ENCODE assay signal across 10 mouse cellular contexts in genomic region chr14:16196518-16196917, GRCm38 (mm10). TPM values are rescaled to one million over a fixed set of nuclear protein-coding genes. Genes with fewer than 3 reads are reported as not detected.
DNase-seq lines count a peak whose midpoint lies in the region; ATAC-seq and TF ChIP-seq lines count a peak whose summit lies in the region.
"Had no signal": no experiment of that assay in that cellular context is flagged by ENCODE, and none has a peak within 500 bp of the region (broad histone marks: within the 10 kb centered on the region; RNA-seq: fewer than 3 reads in every experiment).

No protein-coding gene starts in this region.

- H3K9ac ChIP-seq in limb, embryonic 14.5 days (ENCODE audit: low read depth, low read length, severe bottlenecking): no peak overlapping the region
- no peak overlapping the region for H3K9ac ChIP-seq in MEL (ENCODE audit: control insufficient read depth, low read depth, low read length, poor library complexity, severe bottlenecking)
- H3K9ac ChIP-seq: embryonic facial prominence, embryonic 15.5 days had no signal

- DNase-seq in embryo, embryonic 10 days (ENCODE audit: low spot score): peak; percentile 14
- DNase-seq in embryo, embryonic 9.5 days (ENCODE audit: extremely low spot score): no peak
- peak; percentile 67 for DNase-seq in limb, embryonic 14.5 days (ENCODE audit: low spot score)
- no peak for DNase-seq in limb, embryonic 10.5 days (ENCODE audit: low spot score)
- peak; percentile 26 for DNase-seq in MEL (ENCODE audit: low read depth, low spot score)
- peak; percentile 2 for DNase-seq in fibroblast of lung, adult 2 months (ENCODE audit: low read depth)
- no peak for DNase-seq in adrenal gland, postnatal 14 days

- no peak overlapping the region for H3K4me3 ChIP-seq in limb, embryonic 14.5 days (replicated peaks; ENCODE audit: low read length)
- H3K4me3 ChIP-seq in limb, embryonic 10.5 days: no peak overlapping the region
- H3K4me3 ChIP-seq in MEL (ENCODE audit: control insufficient read depth in 1 of 2, insufficient read depth in 1 of 2, low read depth in 2 of 2, low read length in 2 of 2): no peak overlapping the region
- H3K4me3 ChIP-seq: embryonic facial prominence, embryonic 15.5 days had no signal

- TF ChIP-seq RAD21 in MEL (IDR thresholded peaks at IDR 0.05; ENCODE audit: low read depth, low read length): peak; percentile 50

- ATAC-seq in limb, embryonic 14.5 days (ENCODE audit: low FRiP score, low read depth): no peak
- ATAC-seq in monocyte, adult 5-6 weeks (replicated peaks; ENCODE audit: insufficient number of reproducible peaks, low FRiP score, low TSS enrichment, poor library complexity, severe bottlenecking): no peak

- no peaks in the 10 kb centered on the region for H3K36me3 ChIP-seq in limb, embryonic 14.5 days (ENCODE audit: control insufficient read depth, insufficient read depth, low read length)
- H3K36me3 ChIP-seq in limb, embryonic 10.5 days: no peaks in the 10 kb centered on the region
- H3K36me3 ChIP-seq in MEL (ENCODE audit: control insufficient read depth in 1 of 2, insufficient read depth in 2 of 2, low read length in 2 of 2): no peaks in the 10 kb centered on the region
- H3K36me3 ChIP-seq: embryonic facial prominence, embryonic 15.5 days had no signal

- H3K9me3 ChIP-seq in limb, embryonic 14.5 days (ENCODE audit: control insufficient read depth, low read length): no peaks in the 10 kb centered on the region
- H3K9me3 ChIP-seq in limb, embryonic 10.5 days (replicated peaks): no peaks in the 10 kb centered on the region
- no peaks in the 10 kb centered on the region for H3K9me3 ChIP-seq in MEL (replicated peaks; ENCODE audit: insufficient read depth, low read length)
- H3K9me3 ChIP-seq: embryonic facial prominence, embryonic 15.5 days had no signal

- H3K79me2 ChIP-seq in MEL (ENCODE audit: control insufficient read depth, insufficient read depth, low read length, poor library complexity): no peaks in the 10 kb centered on the region

- no peak for TF ChIP-seq POLR2A in limb, embryonic 14.5 days (IDR thresholded peaks at IDR 0.05; ENCODE audit: borderline replicate concordance, extremely low read depth, insufficient read depth, insufficient read length)
- no peak for TF ChIP-seq POLR2A in MEL (IDR thresholded peaks at IDR 0.05; ENCODE audit: control insufficient read depth in 1 of 2, insufficient read depth in 1 of 2, low read depth in 1 of 2, low read length in 2 of 2, poor library complexity in 1 of 2)

- no peak for TF ChIP-seq EP300 in MEL (IDR thresholded peaks at IDR 0.05; ENCODE audit: low read depth in 1 of 2, low read length in 2 of 2)

- no peak overlapping the region for H3K27ac ChIP-seq in limb, embryonic 14.5 days (replicated peaks; ENCODE audit: low read depth, low read length)
- H3K27ac ChIP-seq in limb, embryonic 10.5 days: no peak overlapping the region
- no peak overlapping the region for H3K27ac ChIP-seq in MEL (ENCODE audit: control insufficient read depth, low read depth, low read length)
- H3K27ac ChIP-seq: embryonic facial prominence, embryonic 15.5 days; macrophage had no signal

- H3K4me2 ChIP-seq in limb, embryonic 14.5 days (replicated peaks; ENCODE audit: low read depth, low read length, severe bottlenecking): no peak overlapping the region
- H3K4me2 ChIP-seq: embryonic facial prominence, embryonic 15.5 days had no signal

- H3K27me3 ChIP-seq in limb, embryonic 14.5 days (ENCODE audit: control insufficient read depth, insufficient read depth, low read length): no peaks in the 10 kb centered on the region
- no peaks in the 10 kb centered on the region for H3K27me3 ChIP-seq in limb, embryonic 10.5 days (ENCODE audit: low read depth, poor library complexity, severe bottlenecking)
- H3K27me3 ChIP-seq in MEL (ENCODE audit: control insufficient read depth in 1 of 2, insufficient read depth in 2 of 2, low read length in 2 of 2): no peaks in the 10 kb centered on the region
- H3K27me3 ChIP-seq: embryonic facial prominence, embryonic 15.5 days had no signal

- 59% methylated on average over 4 of the region's 4 CpGs for WGBS in limb, embryonic 14.5 days
- WGBS in limb, embryonic 10.5 days: 67% methylated on average over 4 of the region's 4 CpGs

- peak in 1 of 3 experiments; percentile 25; a peak in 2 of 6 replicates for TF ChIP-seq CTCF in MEL (IDR thresholded peaks at IDR 0.05 in 2 of 3, conservative IDR thresholded peaks at IDR 0.05 in 1 of 3; ENCODE audit: control insufficient read depth in 1 of 3, insufficient read depth in 1 of 3, low read depth in 2 of 3, low read length in 3 of 3, poor library complexity in 1 of 3, severe bottlenecking in 1 of 3)

- H3K4me1 ChIP-seq in limb, embryonic 14.5 days (ENCODE audit: control insufficient read depth, insufficient read depth, low read length): peaks cover 11% of the 10 kb centered on the region
- H3K4me1 ChIP-seq in limb, embryonic 10.5 days: no peaks in the 10 kb centered on the region; the same call in 1 of the 2 replicates
- no peaks in the 10 kb centered on the region; a peak in 1 of 4 replicates for H3K4me1 ChIP-seq in MEL (ENCODE audit: control insufficient read depth in 1 of 2, insufficient read depth in 2 of 2, low read length in 2 of 2)

TF ChIP-seq in MEL, 35 proteins besides CTCF, POLR2A, EP300 and RAD21:
- TF ChIP-seq ZNF384 (IDR thresholded peaks at IDR 0.05; ENCODE audit: low read depth, low read length) (no peak), MAZ (IDR thresholded peaks at IDR 0.05; ENCODE audit: low read depth, low read length) (no peak), TAL1 (IDR thresholded peaks at IDR 0.05; ENCODE audit: low read length) (no peak), E2F4 (IDR thresholded peaks at IDR 0.05; ENCODE audit: borderline replicate concordance, low read depth, low read length) (no peak), SMC3 (IDR thresholded peaks at IDR 0.05; ENCODE audit: low read depth, low read length) (peak; percentile 31; the same call in 1 of the 2 replicates)

RNA-seq across cellular contexts. Expression of gene Ngly1, which starts 52.6 kb away (rescaled TPM):
- 22.1 and 22.8 TPM in 2 replicates for polyA plus RNA-seq in limb, embryonic 14.5 days (2012; rRNA removed)
- polyA plus RNA-seq in limb, embryonic 14.5 days (2014; fragmentation: Nextera tagmentation; extraction: Ambion mirVana): 45.3 and 47.3 TPM in 2 replicates
- polyA plus RNA-seq in limb, embryonic 10.5 days (2016; fragmentation: Nextera tagmentation; extraction: Ambion mirVana): 15.4 and 19.8 TPM in 2 replicates
- total RNA-seq in MEL (2012; rRNA removed): 17.9 and 26.7 TPM in 2 replicates
- 10 to 100 TPM in 1 of 2 experiments, not detected in 1; 28.7 TPM for polyA plus RNA-seq in MEL (2012; ENCODE audit: insufficient read depth in 1 of 2, insufficient read length in 2 of 2, low read depth in 1 of 2, low replicate concordance in 2 of 2, missing spikeins in 1 of 2)
- total RNA-seq in adrenal gland, postnatal 14 days (2021): 54.6 and 56.0 TPM in 2 replicates
- total RNA-seq in monocyte, adult 5-6 weeks (2017): 58.4 to 63.1 TPM (median 59.5 TPM) in 3 replicates

RNA-seq across cellular contexts. Expression of gene Oxsm, which starts 53.1 kb away (rescaled TPM):
- 4.6 and 4.8 TPM in 2 replicates for polyA plus RNA-seq in limb, embryonic 14.5 days (2012; rRNA removed)
- polyA plus RNA-seq in limb, embryonic 14.5 days (2014; fragmentation: Nextera tagmentation; extraction: Ambion mirVana): 1.3 and 1.9 TPM in 2 replicates
- 1.3 and 1.8 TPM in 2 replicates for polyA plus RNA-seq in limb, embryonic 10.5 days (2016; fragmentation: Nextera tagmentation; extraction: Ambion mirVana)
- 5.4 and 6.4 TPM in 2 replicates for total RNA-seq in MEL (2012; rRNA removed)
- 1 to 10 TPM in 1 of 2 experiments, not detected in 1; 8.9 TPM for polyA plus RNA-seq in MEL (2012; ENCODE audit: insufficient read depth in 1 of 2, insufficient read length in 2 of 2, low read depth in 1 of 2, low replicate concordance in 2 of 2, missing spikeins in 1 of 2)
- total RNA-seq in adrenal gland, postnatal 14 days (2021): 19.2 and 20.9 TPM in 2 replicates
- 11.2 to 13.6 TPM (median 12.5 TPM) in 3 replicates for total RNA-seq in monocyte, adult 5-6 weeks (2017)

Comparison
In these comparisons a context has a peak if more than half of its experiments do, and no peak if none do; other contexts are left out.
1. DNase-seq: peak in embryo, embryonic 10 days (single experiment), limb, embryonic 14.5 days (single experiment), MEL (single experiment) and fibroblast of lung, adult 2 months (single experiment); none in embryo, embryonic 9.5 days (single experiment), limb, embryonic 10.5 days (single experiment) and adrenal gland, postnatal 14 days (single experiment).